Mouse (Mus musculus) midbrain, embryonic 13.5 days (tissue): Measurements from ENCODE around the gene Rtp1. TPM values are rescaled to one million over a fixed set of nuclear protein-coding genes. Genes with fewer than 3 reads are reported as not detected.

Experiments
- ATAC-seq: fragments of 200-750 bp; cut with Nextera tagmentation; 2 replicates; pipeline ENCODE4 v1.8.0; 2017; ENCODE audit warnings: mild to moderate bottlenecking, moderate TSS enrichment, moderate library complexity
- H3K27ac ChIP-seq: fragments of 300-500 bp; sonication (generic); 2 replicates; pipeline ENCODE4 v1.5.1; 2015; ENCODE audit warnings: inconsistent platforms, mild to moderate bottlenecking, moderate library complexity
- H3K27me3 ChIP-seq: fragments of 300-500 bp; sonication (generic); 2 replicates; pipeline ENCODE4 v1.6.1; 2015; ENCODE audit warnings: mild to moderate bottlenecking, inconsistent platforms
- H3K36me3 ChIP-seq: fragments of 300-500 bp; sonication (generic); 2 replicates; pipeline ENCODE4 v1.6.1; 2015; ENCODE audit warnings: mild to moderate bottlenecking, inconsistent platforms
- H3K4me1 ChIP-seq: fragments of 300-500 bp; sonication (generic); replicated peaks from 2 replicates; pipeline ENCODE4 v1.6.1; 2015; ENCODE audit warnings: inconsistent platforms
- H3K4me2 ChIP-seq: fragments of 300-500 bp; sonication (generic); replicated peaks from 2 replicates; pipeline ENCODE4 v1.6.1; 2015; ENCODE audit warnings: moderate library complexity, mild to moderate bottlenecking, inconsistent platforms
- H3K4me3 ChIP-seq: fragments of 300-500 bp; sonication (generic); replicated peaks from 2 replicates; pipeline ENCODE4 v1.5.1; 2015; ENCODE audit warnings: mild to moderate bottlenecking, inconsistent platforms
- H3K9ac ChIP-seq: fragments of 300-500 bp; sonication (generic); replicated peaks from 2 replicates; pipeline ENCODE4 v1.6.1; 2015; ENCODE audit warnings: mild to moderate bottlenecking, inconsistent platforms
- H3K9me3 ChIP-seq: fragments of 300-500 bp; sonication (generic); 2 replicates; pipeline ENCODE4 v1.6.1; 2016; ENCODE audit warnings: mild to moderate bottlenecking, inconsistent platforms
- WGBS: fragments of 180-500 bp; shearing (Covaris S2); methylation state at CpG from one replicate; pipeline ENCODE4 v1.1.7; 2015; 5-methylcytosine and 5-hydroxymethylcytosine counted together
- polyA plus RNA-seq: library from polyadenylated mRNA; unstranded; fragments of >200 nt; fragmentation: Nextera tagmentation; extraction: Ambion mirVana; gene quantifications from 2 replicates; pipeline ENCODE4 v1.2.1, GENCODE M21; 2015

Rtp1 gene
- 0.08 and 0.14 TPM in 2 replicates for polyA plus RNA-seq

GRCm38 (mm10) chr16:23428647-23429319 is at the start of gene Rtp1:
Rtp1 (plus strand) TSS chr16:23429133.
- WGBS = 85% methylated on average over 7 of the region's 7 CpGs
- no peak within 1 kb of the TSS for H3K4me2 ChIP-seq

GRCm38 (mm10) chr16:23379536-23380230 is 49.2 kb upstream of the Rtp1 start:
- H3K9me3 ChIP-seq = no peaks in the 10 kb centered on the region
- WGBS = 87% methylated on average over 3 of the region's 3 CpGs
- H3K27me3 ChIP-seq = no peaks in the 10 kb centered on the region
- H3K36me3 ChIP-seq = no peaks in the 10 kb centered on the region
- H3K4me2 ChIP-seq = no peak overlapping the region
- no peak for ATAC-seq
- H3K4me1 ChIP-seq = no peaks in the 10 kb centered on the region
- H3K9ac ChIP-seq = no peak overlapping the region
- no peak overlapping the region for H3K27ac ChIP-seq
- H3K4me3 ChIP-seq = no peak overlapping the region

More at GRCm38 (mm10) chr16:23428647-23429319, at the start of gene Rtp1:
- Histone ChIP-seq H3K27ac (no peak within 1 kb of the TSS), H3K27me3 (no peaks in the 10 kb centered on the region), H3K4me3 (no peak within 1 kb of the TSS), H3K9ac (no peak within 1 kb of the TSS), H3K36me3 (no peaks in the 10 kb centered on the region), H3K9me3 (no peaks in the 10 kb centered on the region), H3K4me1 (no peaks in the 10 kb centered on the region)
- no peak for ATAC-seq

- no peaks in the 10 kb centered on the region for H3K9me3 ChIP-seq
- no peaks in the 10 kb centered on the region for H3K36me3 ChIP-seq
- ATAC-seq = no peak
- H3K27me3 ChIP-seq = no peaks in the 10 kb centered on the region
- H3K27ac ChIP-seq = no peak overlapping the region
- H3K4me3 ChIP-seq = no peak overlapping the region
- no peaks in the 10 kb centered on the region for H3K4me1 ChIP-seq
- no peak overlapping the region for H3K9ac ChIP-seq
- H3K4me2 ChIP-seq = no peak overlapping the region
Measured at GRCm38 (mm10) chr16:23384304-23384703, 44.6 kb upstream of the Rtp1 start.

- Histone ChIP-seq H3K9me3 (no peaks in the 10 kb centered on the region), H3K36me3 (no peaks in the 10 kb centered on the region), H3K4me2 (no peak overlapping the region), H3K4me1 (no peaks in the 10 kb centered on the region), H3K9ac (no peak overlapping the region), H3K4me3 (no peak overlapping the region), H3K27me3 (no peaks in the 10 kb centered on the region), H3K27ac (no peak overlapping the region)
- 88% methylated on average over 5 of the region's 5 CpGs for WGBS
- ATAC-seq = no peak
Measured at GRCm38 (mm10) chr16:23397931-23398330, 31.0 kb upstream of the Rtp1 start.

- Histone ChIP-seq H3K4me2 (no peak overlapping the region), H3K36me3 (no peaks in the 10 kb centered on the region), H3K4me3 (no peak overlapping the region), H3K9ac (no peak overlapping the region), H3K4me1 (no peaks in the 10 kb centered on the region), H3K27me3 (no peaks in the 10 kb centered on the region), H3K9me3 (no peaks in the 10 kb centered on the region), H3K27ac (no peak overlapping the region)
- WGBS = 76% methylated on average over 4 of the region's 4 CpGs
- ATAC-seq = no peak
Measured at GRCm38 (mm10) chr16:23401463-23401862, 27.5 kb upstream of the Rtp1 start.

- H3K4me2 ChIP-seq = no peak overlapping the region
- no peak overlapping the region for H3K4me3 ChIP-seq
- no peak for ATAC-seq
- no peak overlapping the region for H3K27ac ChIP-seq
- H3K27me3 ChIP-seq = no peaks in the 10 kb centered on the region
- H3K4me1 ChIP-seq = no peaks in the 10 kb centered on the region
- WGBS = 62% methylated on average over 3 of the region's 3 CpGs
- no peak overlapping the region for H3K9ac ChIP-seq
- H3K9me3 ChIP-seq = no peaks in the 10 kb centered on the region
- no peaks in the 10 kb centered on the region for H3K36me3 ChIP-seq
Measured at GRCm38 (mm10) chr16:23401959-23402358, 27.0 kb upstream of the Rtp1 start.

- H3K4me2 ChIP-seq = no peak overlapping the region
- H3K27ac ChIP-seq = no peak overlapping the region
- no peaks in the 10 kb centered on the region for H3K9me3 ChIP-seq
- no peaks in the 10 kb centered on the region for H3K4me1 ChIP-seq
- H3K9ac ChIP-seq = no peak overlapping the region
- peak; percentile 43; the same call in 1 of the 2 replicates for ATAC-seq
- H3K36me3 ChIP-seq = no peaks in the 10 kb centered on the region
- 52% methylated on average over 8 of the region's 8 CpGs for WGBS
- no peaks in the 10 kb centered on the region for H3K27me3 ChIP-seq
- H3K4me3 ChIP-seq = no peak overlapping the region
Measured at GRCm38 (mm10) chr16:23403008-23403755, 25.8 kb upstream of the Rtp1 start.

GRCm38 (mm10) chr16:23412930-23413329 is 16.0 kb upstream of the Rtp1 start:
- H3K4me2 ChIP-seq = no peak overlapping the region
- H3K4me1 ChIP-seq = peaks cover 13% of the 10 kb centered on the region
- no peak overlapping the region for H3K27ac ChIP-seq
- no peak overlapping the region for H3K4me3 ChIP-seq
- H3K9ac ChIP-seq = no peak overlapping the region
- 89% methylated on average over 6 of the region's 6 CpGs for WGBS
- no peaks in the 10 kb centered on the region for H3K27me3 ChIP-seq
- no peaks in the 10 kb centered on the region for H3K9me3 ChIP-seq
- H3K36me3 ChIP-seq = no peaks in the 10 kb centered on the region
- no peak for ATAC-seq

GRCm38 (mm10) chr16:23416261-23416656 is 12.7 kb upstream of the Rtp1 start:
- Histone ChIP-seq H3K4me3 (no peak overlapping the region), H3K4me2 (peak overlapping the region; percentile 27), H3K9me3 (no peaks in the 10 kb centered on the region), H3K9ac (no peak overlapping the region), H3K4me1 (peaks cover 15% of the 10 kb centered on the region), H3K27ac (no peak overlapping the region), H3K36me3 (no peaks in the 10 kb centered on the region), H3K27me3 (no peaks in the 10 kb centered on the region)
- 41% methylated on average over 10 of the region's 10 CpGs for WGBS
- ATAC-seq = 0 out of 2 replicates have a peak, but pooled peaks have one; percentile 35

- ATAC-seq = peak; percentile 38; the same call in 1 of the 2 replicates
- WGBS = 59% methylated on average over 9 of the region's 9 CpGs
- Histone ChIP-seq H3K4me2 (peak overlapping the region; percentile 27), H3K36me3 (no peaks in the 10 kb centered on the region), H3K9ac (no peak overlapping the region), H3K27ac (no peak overlapping the region), H3K4me1 (peaks cover 15% of the 10 kb centered on the region), H3K9me3 (no peaks in the 10 kb centered on the region), H3K27me3 (no peaks in the 10 kb centered on the region), H3K4me3 (no peak overlapping the region)
Measured at GRCm38 (mm10) chr16:23416657-23417293, 12.2 kb upstream of the Rtp1 start.

GRCm38 (mm10) chr16:23417456-23418240 is 11.3 kb upstream of the Rtp1 start:
- Histone ChIP-seq H3K27ac (no peak overlapping the region), H3K4me2 (0 out of 2 replicates have a peak overlapping the region, but pooled peaks have one; percentile 6)
- peak; percentile 67 for ATAC-seq

More at GRCm38 (mm10) chr16:23417456-23418240, 11.3 kb upstream of the Rtp1 start:
- no peaks in the 10 kb centered on the region for H3K27me3 ChIP-seq
- no peak overlapping the region for H3K4me3 ChIP-seq
- peaks cover 15% of the 10 kb centered on the region for H3K4me1 ChIP-seq
- no peaks in the 10 kb centered on the region for H3K36me3 ChIP-seq
- no peaks in the 10 kb centered on the region for H3K9me3 ChIP-seq
- WGBS = 56% methylated on average over 13 of the region's 13 CpGs
- H3K9ac ChIP-seq = no peak overlapping the region
